Mouse (Mus musculus) ES-Bruce4 (cell line): Measurements from ENCODE around the gene Brd4.

Experiments used
- CTCF ChIP-seq: IDR thresholded peaks from one replicate; pipeline ENCODE4 v1.8.1; 2011; ENCODE audit warnings: low read depth, low read length
- EP300 ChIP-seq: IDR thresholded peaks from 2 replicates; pipeline ENCODE4 v1.6.1; 2011; ENCODE audit warnings: low read depth, low read length; ENCODE audit not compliant: insufficient read depth
- POLR2A ChIP-seq: IDR thresholded peaks from one replicate; pipeline ENCODE4 v1.8.1; 2011; ENCODE audit warnings: low read length; ENCODE audit not compliant: insufficient read depth

GRCm38 (mm10) chr17:32165803-32166595 lies 118.5 kb downstream of the Brd4 start:
- TF ChIP-seq POLR2A: no peak
- no peak for TF ChIP-seq CTCF
- no peak for TF ChIP-seq EP300
